Mouse (Mus musculus) gastrocnemius, postnatal 4 days (tissue): Measurements from ENCODE around the gene Exoc2. TPM values are rescaled to one million over a fixed set of nuclear protein-coding genes. Genes with fewer than 3 reads are reported as not detected.

Experiments
- DNase-seq, 2 experiments: peaks; one replicate each; pipeline ENCODE4 v3.0.0; 2021 to 2022; ENCODE audit warnings: low spot score in 2 of 2, mixed read lengths in 2 of 2
- total RNA-seq, 2 experiments: library from RNA; stranded (reverse); gene quantifications; 2 replicates each; pipeline ENCODE4 v1.2.3; 2021

Exoc2 gene
- total RNA-seq, 2 experiments from 2014 or later: 20.5 to 20.9 TPM

- no peak for DNase-seq
Measured at GRCm38 (mm10) chr13:30901387-30902041, 72.4 kb downstream of the Exoc2 start.

GRCm38 (mm10) chr13:30894015-30894634 lies 79.8 kb downstream of the Exoc2 start:
- no peak for DNase-seq

- no peak for DNase-seq
Measured at GRCm38 (mm10) chr13:30892315-30892714, 81.6 kb downstream of the Exoc2 start.

GRCm38 (mm10) chr13:30891223-30891622 lies 82.7 kb downstream of the Exoc2 start:
- no peak for DNase-seq

- DNase-seq: peak; percentile 49 to 71
Measured at GRCm38 (mm10) chr13:30888480-30888879, 85.4 kb downstream of the Exoc2 start.

- DNase-seq: no peak
Measured at GRCm38 (mm10) chr13:30880310-30880709, 93.6 kb downstream of the Exoc2 start.

- DNase-seq: no peak
Measured at GRCm38 (mm10) chr13:30879871-30880270, 94.0 kb downstream of the Exoc2 start.

- no peak for DNase-seq
Measured at GRCm38 (mm10) chr13:30875825-30876224, 98.1 kb downstream of the Exoc2 start.

GRCm38 (mm10) chr13:30873472-30873871 lies 100.4 kb downstream of the Exoc2 start:
- DNase-seq: no peak

GRCm38 (mm10) chr13:30865486-30865885 lies 108.4 kb downstream of the Exoc2 start:
- DNase-seq: no peak

- DNase-seq: no peak
Measured at GRCm38 (mm10) chr13:30864042-30864441, 109.9 kb downstream of the Exoc2 start.

- DNase-seq: no peak
Measured at GRCm38 (mm10) chr13:30858421-30858820, 115.5 kb downstream of the Exoc2 start.

- no peak for DNase-seq
Measured at GRCm38 (mm10) chr13:30850736-30851135, 123.2 kb downstream of the Exoc2 start.

GRCm38 (mm10) chr13:30848001-30848400 lies 125.9 kb downstream of the Exoc2 start:
- no peak for DNase-seq

GRCm38 (mm10) chr13:30846506-30846905 lies 127.4 kb downstream of the Exoc2 start:
- DNase-seq: no peak

- no peak for DNase-seq
Measured at GRCm38 (mm10) chr13:30843049-30843448, 130.8 kb downstream of the Exoc2 start.

- DNase-seq: no peak
Measured at GRCm38 (mm10) chr13:30841843-30842242, 132.1 kb downstream of the Exoc2 start.

GRCm38 (mm10) chr13:30841306-30841705 lies 132.6 kb downstream of the Exoc2 start:
- no peak for DNase-seq

- DNase-seq: no peak
Measured at GRCm38 (mm10) chr13:30840700-30841099, 133.2 kb downstream of the Exoc2 start.

GRCm38 (mm10) chr13:30836342-30836741 lies 137.6 kb downstream of the Exoc2 start:
- DNase-seq: no peak

GRCm38 (mm10) chr13:30834859-30835258 lies 139.0 kb downstream of the Exoc2 start:
- no peak for DNase-seq

GRCm38 (mm10) chr13:30834349-30834748 lies 139.5 kb downstream of the Exoc2 start:
- no peak for DNase-seq
